Mouse (Mus musculus) retina, embryonic 14.5 days (tissue): ENCODE measurements around the gene Patj.
"Not testable (repeated sequence)": the region's sequence is repeated elsewhere in the genome, so short reads cannot be mapped to it uniquely, and the experiment has no call there.

Experiments used
- DNase-seq: peaks from one replicate; pipeline ENCODE4 v3.0.0-alpha.2; 2015; ENCODE audit warnings: low spot score

Patj gene

DNA sequence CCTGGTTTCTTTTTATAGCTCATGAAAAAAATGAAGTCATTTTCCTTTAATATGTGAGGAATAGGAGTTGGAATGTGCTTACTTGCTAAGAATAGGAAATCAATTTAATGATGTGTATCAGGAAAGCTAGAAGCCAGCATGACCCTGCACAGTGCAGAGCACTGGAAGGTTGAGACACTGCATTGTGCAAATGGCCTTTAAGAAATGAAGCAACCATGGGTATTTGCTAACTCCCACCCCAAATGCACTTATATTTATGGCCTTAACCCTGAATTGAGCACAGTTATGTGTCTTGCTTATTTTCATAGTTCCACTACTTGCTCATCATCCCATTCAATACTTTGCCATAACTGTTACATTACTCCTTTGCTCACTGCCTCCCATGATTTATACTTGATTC lies 181.7 kb downstream of the Patj start:
- no peak for DNase-seq

DNA sequence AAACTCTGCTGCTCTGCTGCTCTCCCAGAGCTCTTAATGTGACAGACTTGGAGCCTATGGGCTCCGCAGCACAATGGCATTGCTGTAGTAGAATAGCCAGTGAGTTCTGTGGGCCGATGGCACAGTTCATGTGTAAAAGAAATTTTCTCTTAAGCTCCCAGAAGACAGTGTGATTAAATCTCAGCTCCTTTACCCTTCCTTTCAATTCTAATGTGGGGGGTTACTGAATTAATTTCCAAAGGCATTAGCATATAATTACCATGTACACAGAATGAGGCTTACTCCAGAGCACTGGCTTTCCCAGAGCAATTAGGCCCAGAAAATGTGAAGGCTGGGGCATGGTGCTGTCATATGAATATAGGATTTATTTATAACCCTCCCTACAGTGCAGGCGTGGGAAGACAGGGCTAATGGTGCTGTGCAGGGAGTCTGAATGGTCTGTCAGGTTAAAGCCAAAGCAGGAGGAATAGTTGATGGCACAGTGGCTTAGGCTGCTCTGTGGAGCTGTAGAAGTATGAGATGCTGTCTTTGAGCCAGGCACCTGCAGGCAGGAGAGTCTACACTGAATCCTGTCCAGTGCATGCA lies 182.5 kb downstream of the Patj start:
- DNase-seq = no peak

DNA sequence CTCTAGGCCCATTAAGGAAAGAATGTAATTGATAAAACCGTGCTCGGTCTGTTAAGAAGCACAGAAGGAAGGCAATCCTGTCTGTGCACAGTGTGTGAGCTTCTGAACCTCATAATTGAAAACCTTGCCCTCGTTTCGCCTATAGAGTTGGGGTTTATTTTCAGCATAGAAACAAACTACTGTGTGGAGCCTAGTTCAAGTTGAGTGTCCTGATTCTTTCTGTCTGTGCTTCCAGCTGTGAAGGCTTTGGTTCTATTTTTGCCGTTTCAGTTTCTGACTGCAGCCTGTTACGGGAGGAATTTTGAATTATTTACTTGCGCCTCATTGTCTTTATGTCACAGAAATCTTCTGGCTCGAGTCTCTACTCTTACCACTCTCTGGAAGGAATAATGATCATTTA lies 185.9 kb downstream of the Patj start:
- no peak for DNase-seq

GRCm38 (mm10) chr4:98584023-98584422 lies 188.4 kb downstream of the Patj start:
- DNase-seq = no peak

GRCm38 (mm10) chr4:98586303-98586702 lies 190.7 kb downstream of the Patj start:
- DNase-seq = no peak

- DNase-seq = no peak
These were observed 192.1 kb downstream of the Patj start for GRCm38 (mm10) chr4:98587686-98588085.

- no peak for DNase-seq
These were observed 198.4 kb downstream of the Patj start for GRCm38 (mm10) chr4:98593961-98594360.

DNA sequence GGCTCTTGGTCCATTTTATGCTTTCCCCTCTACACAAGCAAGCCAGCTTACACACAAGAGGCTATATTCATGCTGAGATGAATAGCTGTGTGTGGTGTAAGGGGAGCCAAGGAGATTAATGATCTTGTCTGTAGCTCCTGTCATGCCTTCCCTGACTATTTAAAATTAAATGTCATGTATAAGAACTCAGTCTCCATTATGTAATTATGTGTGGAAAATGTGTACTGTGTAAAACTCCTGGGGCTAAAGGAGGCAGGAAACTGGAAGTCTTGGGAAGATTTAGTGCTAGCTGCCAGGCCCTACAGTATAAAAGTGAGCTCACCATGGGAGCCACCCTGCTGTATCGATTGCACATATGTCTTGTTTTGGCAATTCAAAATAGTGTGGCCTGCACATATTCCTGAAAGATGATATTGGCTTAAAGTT lies 203.0 kb downstream of the Patj start:
- no peak for DNase-seq

GRCm38 (mm10) chr4:98599358-98599757 lies 203.8 kb downstream of the Patj start:
- DNase-seq = no peak

- DNase-seq = no peak
These were observed 207.5 kb downstream of the Patj start for GRCm38 (mm10) chr4:98603131-98603530.

GRCm38 (mm10) chr4:98610501-98610900 lies 214.9 kb downstream of the Patj start:
- DNase-seq = no peak

DNA sequence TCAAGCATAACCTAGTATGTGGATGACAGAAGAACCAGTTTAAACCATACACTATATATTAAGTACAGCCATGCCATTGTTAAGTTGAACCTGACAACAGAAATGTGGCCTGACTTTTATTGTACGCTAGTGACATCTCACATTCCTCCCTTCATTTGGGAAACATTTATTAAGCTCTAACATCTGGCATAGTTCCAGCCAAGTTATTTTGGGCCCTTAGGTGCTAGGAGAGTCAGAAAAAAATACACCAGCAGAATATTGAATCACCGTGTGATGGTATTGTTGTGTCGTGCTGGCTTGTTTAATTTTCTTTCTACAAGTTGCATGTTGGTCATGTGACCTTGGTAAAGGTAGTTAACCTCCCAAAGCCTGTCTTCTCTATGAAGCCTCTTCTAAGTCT lies 218.8 kb downstream of the Patj start:
- DNase-seq = no peak

DNA sequence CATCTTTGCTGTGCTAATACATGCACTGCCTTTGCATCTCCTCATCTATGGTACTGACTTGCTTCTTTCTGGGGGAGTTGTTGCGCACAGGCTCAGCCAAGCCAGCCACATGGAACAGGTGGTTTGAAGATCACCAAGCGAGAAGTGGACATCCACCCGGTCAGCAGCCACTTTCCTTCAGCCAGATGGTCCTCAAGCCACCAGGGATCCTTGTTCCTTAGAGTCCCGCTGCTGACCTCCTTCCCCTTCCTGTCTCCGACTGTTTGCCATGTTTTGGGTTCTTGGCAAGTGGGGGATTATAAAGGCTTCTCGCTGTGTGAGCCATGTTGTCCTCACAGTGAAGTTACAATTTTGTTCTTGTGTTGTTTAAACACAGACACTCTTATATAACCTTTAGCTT lies 223.6 kb downstream of the Patj start:
- no peak for DNase-seq

DNA sequence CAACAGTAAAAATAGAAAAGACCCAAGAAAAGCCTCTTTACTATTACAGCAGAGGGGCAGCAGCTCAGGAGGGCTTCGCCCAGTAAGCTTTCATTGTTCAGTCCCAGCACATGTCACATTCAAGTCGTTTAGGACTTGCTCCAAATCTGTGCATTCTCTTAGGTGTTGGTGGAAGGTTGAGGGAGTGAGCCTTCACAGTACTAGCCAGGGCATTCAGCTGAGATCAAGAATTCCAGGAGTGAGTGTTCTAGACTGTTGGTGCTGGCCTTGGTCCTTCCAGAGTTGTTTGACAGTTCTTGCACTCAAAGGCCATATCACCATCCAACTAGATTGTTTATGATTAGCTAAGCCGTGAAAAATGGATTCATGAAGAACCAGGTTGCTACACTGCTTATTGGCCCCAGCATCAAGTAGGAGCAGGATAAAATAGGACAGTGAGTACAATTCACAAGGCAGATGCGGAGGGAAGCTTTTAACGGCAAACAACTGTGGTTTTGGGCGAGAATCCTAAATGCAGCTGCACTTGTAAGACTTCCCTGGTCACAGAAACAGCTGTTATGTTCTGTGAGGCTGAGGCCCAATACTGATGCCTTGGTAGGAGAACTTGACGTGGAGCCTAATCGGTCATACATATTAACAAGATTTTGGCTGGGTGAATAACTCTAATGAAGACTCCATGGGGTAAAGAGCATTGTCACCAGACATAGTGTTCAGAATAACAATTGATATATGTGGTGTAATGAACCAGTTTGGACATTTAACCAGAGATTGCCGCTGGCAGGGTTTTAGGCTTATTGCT lies 225.6 kb downstream of the Patj start:
- peak; percentile 17 for DNase-seq

GRCm38 (mm10) chr4:98622180-98622579 lies 226.6 kb downstream of the Patj start:
- DNase-seq = no peak

DNA sequence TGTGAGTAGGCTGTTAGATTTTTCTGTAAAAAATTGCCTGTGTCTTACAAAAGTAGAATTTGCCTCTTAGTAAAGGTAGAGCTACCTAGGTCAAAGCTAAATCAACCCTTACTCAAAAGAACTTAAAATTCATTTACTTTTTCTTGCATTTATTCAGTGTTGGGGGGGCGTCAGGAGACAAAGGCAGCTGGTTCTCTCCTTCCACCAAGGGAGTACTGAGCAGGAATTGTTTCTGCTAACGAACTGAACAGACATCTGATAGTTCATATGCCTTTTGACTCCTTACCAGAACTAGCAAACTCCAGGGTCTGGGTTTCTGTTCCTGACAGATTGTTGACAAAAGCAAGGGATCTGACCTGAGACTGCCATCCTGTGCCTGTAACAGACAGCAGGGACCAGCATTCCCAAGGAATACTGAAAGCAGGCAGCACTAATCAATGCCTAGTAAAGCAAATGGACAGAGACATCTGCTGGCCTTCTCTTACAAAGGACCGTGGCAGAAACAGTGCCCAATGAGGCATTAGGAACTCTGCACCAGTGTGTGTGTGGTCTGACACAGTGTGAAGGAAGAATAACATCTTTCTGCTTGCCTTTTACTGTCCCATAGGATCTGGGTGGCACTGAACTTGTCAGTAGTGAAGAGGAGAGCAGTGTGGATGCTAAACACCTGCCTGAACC lies 227.6 kb downstream of the Patj start:
- DNase-seq = peak; percentile 70

DNA sequence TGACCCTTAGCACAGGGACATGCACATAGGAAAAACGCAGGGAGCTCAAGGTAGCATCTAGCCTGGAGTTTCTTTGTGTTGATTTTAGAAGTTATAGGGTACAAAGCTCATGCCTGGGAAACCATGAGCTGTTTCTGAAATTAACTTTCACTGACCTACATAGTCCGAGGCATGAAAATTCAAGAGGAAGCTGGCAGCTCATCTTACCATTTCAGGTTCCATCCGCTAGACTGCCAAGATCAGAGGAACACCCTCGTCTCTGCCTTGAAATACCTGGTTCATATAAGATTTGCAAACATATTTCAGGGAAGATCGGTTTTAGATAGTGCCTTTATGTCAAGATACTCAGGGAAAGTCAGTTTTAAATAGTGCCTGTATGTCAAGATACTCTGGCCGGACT lies 232.7 kb downstream of the Patj start:
- no peak for DNase-seq

DNA sequence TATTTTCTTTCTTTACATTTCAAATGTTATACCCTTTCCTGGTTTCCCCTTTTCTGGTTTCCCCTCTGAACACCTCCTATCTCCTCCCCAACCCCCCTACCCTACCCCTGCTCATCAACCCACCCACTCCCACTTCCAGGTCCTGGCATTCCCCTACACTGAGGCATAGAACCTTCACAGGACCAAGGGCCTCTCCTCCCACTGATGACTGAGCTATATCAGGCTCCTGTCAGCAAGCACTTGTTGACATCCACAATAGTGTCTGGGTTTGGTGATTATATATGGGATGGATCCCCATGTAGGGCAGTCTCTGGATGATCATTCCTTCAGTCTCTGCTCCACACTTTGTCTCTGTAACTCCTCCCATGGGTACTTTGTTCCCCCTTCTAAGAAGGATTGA lies 233.6 kb downstream of the Patj start:
- not testable (repeated sequence) for DNase-seq

DNA sequence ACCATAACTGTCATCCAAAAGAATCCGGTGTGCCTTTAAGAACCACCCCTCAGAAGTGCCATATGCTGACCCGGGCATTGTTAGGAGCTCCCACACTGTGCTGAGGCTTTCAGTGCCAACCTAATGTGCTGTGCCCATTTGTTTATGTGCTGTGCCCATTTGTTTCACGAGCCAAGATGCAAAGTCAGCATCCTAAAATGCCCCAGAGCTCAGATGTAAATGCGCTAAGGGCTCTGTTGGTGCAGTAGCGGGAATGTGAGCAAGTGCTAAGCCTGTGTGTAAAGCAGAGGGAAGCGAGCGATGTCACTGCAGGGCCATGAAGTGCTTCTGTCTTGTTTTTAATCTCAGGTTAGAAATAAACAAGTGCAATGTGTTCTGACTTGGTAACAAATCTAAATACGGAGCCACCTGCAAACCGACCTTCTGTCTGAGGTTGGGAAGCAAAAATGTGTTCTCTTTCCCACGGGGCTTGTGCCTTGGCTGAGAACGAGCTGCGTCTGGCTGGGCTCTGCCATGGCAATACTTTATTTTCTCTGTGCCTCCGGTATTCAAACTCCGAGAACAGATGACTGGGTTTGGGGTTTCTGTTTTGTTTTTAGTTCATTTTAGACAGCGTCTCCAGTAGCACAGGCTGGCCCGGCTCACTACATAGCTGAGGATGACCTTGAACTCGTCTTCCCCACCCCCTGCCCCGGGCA lies 239.7 kb downstream of the Patj start:
- DNase-seq = no peak

DNA sequence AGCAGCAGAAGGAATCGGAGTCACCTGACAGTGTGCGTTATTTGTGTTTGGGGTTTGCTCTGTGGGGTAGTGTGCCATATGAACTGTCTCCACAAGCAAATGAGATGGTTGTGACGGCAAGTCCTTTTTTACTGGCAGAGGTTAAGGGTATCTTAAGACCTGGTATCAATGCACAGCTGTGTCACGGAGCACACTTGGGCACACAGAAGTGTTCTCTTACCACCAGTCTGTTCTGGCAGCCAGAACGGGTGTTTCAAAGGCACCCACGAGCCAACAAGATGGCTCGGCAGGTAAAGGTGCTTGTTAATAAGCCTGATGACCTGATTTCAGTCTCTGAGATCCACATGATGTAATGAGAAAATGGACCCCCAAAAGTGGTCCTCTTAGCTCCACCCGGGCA lies 243.1 kb downstream of the Patj start:
- no peak for DNase-seq

- no peak for DNase-seq
These were observed 258.1 kb downstream of the Patj start for GRCm38 (mm10) chr4:98653650-98654049.

DNA sequence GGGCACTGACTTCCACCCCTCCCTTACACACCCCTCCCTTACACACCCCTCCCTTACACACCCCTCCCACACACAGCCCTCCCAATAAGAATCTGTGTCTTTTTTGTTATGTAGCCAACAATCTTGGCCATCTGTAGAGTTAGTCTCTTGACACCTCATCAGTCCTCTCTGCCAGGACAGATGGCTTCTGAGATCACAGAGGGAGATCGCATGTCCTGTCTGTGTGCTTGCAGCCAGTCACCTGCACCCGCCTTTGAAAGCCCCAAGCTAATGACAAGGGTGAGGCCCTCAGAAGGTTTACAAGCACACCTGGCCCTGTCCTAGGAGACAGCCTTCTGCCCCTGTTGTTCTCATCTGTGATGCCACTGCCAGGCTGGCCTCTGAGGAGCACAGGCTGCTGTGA lies 258.8 kb downstream of the Patj start:
- DNase-seq = no peak

DNA sequence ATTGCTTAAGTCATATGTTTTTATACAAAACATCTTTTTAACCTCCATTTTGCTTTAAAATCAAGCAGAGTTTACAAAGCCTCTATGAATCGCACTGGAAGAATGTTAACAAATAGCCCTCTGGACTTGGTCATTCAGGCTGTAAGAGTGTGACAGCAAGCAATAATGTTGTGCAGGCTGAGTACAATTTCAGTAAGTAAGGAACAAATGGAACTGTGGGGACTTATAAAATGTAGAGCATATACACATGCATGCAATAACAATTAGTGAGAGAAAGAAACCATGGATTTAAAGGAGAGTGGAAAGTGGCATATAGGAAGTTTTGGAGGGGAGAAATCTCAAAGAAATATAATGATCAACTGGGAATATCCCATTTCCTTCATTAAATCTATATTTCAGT lies 261.2 kb downstream of the Patj start:
- DNase-seq = no peak
